Mouse (Mus musculus) common myeloid progenitor, adult 5-6 weeks (primary cell): Measurements from ENCODE around the gene Olfr1447. TPM values are rescaled to one million over a fixed set of nuclear protein-coding genes. Genes with fewer than 3 reads are reported as not detected.

ENCODE experiments used
- ATAC-seq: replicated peaks from 2 replicates; pipeline ENCODE4 v1.8.0; 2016; ENCODE audit warnings: low read depth, mild to moderate bottlenecking, moderate TSS enrichment, inconsistent platforms; ENCODE audit not compliant: poor library complexity, severe bottlenecking
- total RNA-seq: library from RNA; stranded (forward); fragments of 200-1000, 187-1606 nt; gene quantifications from 2 replicates; pipeline ENCODE4 v1.2.3, GENCODE M21; 2017

Gene Olfr1447
- total RNA-seq: not detected in 2 replicates

DNA sequence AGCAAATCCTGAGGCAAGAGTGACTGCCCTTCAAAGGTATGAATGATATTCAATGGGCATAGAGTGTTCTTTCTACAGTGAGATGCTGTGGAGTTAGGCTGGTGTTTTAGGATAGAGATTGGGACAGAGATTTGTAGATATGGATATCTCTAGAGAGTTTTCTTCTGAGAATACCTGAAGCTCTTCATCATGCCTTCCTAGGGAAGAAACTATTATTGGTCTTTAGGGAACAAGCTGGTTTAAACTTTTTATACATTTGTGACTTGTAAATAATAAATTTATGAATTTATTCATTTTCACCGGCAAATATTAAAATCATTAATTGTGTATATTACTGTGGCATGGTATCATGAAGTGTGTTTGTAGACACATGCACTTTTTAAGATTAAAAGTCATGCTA is at the start of gene Olfr1447:
Gene Olfr1447, minus strand, starts transcription at position 101 of the 400 bp plus-strand sequence.
- ATAC-seq: no peak

DNA sequence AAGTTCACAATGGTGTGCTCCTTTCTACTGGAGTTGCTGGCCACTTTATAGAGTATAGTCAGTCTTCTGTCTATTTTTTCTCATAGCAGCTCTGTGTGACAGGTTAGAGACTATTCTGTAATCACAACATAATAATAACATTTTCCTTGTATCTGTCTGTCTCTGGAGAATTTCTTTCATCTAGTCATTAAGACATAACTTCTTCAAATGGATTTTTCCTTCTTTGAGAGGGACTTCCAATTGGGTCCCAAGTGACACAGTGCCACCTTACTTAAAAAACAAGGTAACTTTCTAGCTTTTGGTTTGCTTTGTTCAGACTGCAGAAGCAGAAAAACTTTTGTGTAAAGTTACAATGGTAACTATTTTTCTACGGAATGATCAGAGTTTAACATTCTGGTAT is 46.4 kb upstream of the Olfr1447 start, which contains the start of gene Olfr1450:
Gene Olfr1450, plus strand, starts transcription at position 301 of the 400 bp plus-strand sequence.
- ATAC-seq: no peak

DNA sequence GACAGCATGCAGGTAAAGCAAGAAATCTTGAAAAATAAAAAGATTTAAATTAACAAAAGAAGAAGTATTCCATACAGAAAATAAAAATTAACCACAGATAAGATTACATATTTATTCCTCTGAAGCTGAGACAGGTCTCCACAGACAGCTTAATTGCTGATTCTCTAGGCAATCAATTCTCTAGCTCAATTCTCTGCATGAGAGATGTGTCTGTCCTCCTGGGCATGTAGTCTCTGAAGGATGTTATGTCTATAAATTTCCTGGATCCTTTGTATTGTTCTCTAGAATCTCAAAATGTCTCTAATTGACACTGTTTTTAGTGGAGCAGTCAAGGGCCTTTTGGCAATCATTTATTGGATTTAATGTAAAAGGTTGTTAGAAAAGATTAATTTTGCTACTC is 27.0 kb upstream of the Olfr1447 start, which contains the start of gene Olfr1449:
Gene Olfr1449, plus strand, starts transcription at position 301 of the 400 bp plus-strand sequence.
- ATAC-seq: no peak

DNA sequence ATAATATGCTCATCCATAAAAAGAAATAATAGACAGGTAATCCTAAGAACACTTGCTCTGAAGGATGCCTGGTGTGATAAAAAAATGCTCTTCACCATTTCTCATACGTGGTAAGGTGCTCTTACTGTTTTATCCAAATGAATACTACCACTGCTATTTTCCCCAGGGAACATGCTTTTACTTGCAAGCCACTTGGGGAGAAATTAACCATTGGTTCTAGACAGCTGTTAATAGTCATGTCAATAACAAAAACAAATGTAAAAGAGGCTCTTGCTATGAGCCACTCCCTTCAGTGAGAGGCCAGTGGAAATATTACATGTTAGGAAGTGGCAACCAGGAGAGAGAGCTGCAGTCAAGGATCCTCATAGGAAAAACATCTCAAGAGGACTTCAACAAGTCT is 20.8 kb upstream of the Olfr1447 start, which contains the start of gene Olfr1448:
Gene Olfr1448, minus strand, starts transcription at position 101 of the 400 bp plus-strand sequence.
- no peak for ATAC-seq

DNA sequence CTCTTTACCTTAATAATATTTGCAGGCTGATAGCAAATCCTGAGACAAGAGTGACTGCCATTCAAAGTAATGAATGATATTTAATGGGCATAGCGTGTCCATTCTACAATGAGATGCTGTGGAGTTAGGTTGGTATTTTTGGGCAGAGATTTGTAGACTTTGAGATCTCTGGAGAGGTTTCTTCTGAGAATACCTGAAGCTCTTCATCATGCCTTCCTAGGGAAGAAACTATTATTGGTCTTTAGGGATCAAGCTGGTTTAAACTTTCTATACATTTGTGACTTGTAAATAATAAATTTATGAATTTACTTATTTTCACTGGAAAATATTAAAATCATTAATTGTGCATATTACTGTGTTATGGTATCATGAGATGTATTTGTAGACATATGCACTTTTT is 10.1 kb downstream of the Olfr1447 start, which contains the start of gene Olfr1446:
Gene Olfr1446, minus strand, starts transcription at position 101 of the 400 bp plus-strand sequence.
- no peak for ATAC-seq

DNA sequence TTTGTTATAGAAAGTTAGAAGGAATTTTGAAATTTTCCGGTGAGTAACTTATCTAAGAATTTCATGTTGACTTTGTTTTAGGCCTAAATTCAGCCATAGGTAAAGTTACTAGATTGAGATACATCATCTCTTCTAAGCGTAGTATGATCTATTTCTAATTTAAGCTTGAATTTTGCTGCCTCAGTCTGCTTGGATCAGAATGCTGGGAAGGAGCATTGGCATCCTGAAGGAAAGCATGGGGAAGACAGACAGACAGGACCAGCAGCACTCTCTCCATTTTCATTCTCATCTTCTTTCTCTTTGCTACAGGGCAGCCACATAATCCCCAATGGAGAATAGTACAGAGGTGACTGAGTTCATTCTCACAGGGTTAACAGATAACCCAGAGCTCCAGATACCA is 20.0 kb downstream of the Olfr1447 start, which contains the start of gene Olfr1445:
Gene Olfr1445, plus strand, starts transcription at position 301 of the 400 bp plus-strand sequence.
- ATAC-seq: no peak

DNA sequence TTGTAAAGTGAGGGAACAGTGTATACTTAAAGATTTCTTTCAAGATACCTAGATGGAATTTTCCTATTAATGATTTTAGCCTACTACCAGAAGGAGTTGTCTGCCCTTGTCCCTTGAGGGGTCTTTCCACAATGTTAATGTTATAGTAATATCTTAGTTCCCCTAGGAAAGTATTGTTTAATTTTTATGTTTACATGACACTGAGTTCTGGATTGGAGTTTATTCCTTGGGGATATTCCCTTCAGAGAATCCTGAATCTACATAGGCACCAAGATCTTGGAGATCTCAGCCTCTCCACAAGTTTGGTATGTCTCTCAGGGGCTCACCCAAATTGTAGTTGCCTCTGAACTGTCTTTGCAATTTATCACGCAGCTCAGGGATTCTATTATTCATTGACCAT is 46.6 kb downstream of the Olfr1447 start, which contains the start of gene Olfr1444:
Gene Olfr1444, plus strand, starts transcription at position 301 of the 400 bp plus-strand sequence.
- ATAC-seq: no peak

Other genes starting within 250 kb of the Olfr1447 start
- gene Olfr1442, start 233.3 kb downstream of the Olfr1447 start, total RNA-seq: not detected in 2 replicates
- gene Olfr1443, start 225.6 kb downstream of the Olfr1447 start, total RNA-seq: not detected in 2 replicates
- gene Keg1, start 208.0 kb downstream of the Olfr1447 start, total RNA-seq: not detected in 2 replicates
- gene Cntf, start 138.1 kb downstream of the Olfr1447 start, total RNA-seq: 2.2 and 4.0 TPM in 2 replicates
- gene Zfp91, start 107.6 kb downstream of the Olfr1447 start, total RNA-seq: 124 and 125 TPM in 2 replicates
- 1.6 and 4.3 TPM in 2 replicates for gene Lpxn, start 107.5 kb downstream of the Olfr1447 start, total RNA-seq
- gene Gm5244, start 57.1 kb downstream of the Olfr1447 start, total RNA-seq: not detected in 2 replicates
- gene Olfr1444, start 46.5 kb downstream of the Olfr1447 start, total RNA-seq: not detected in 2 replicates
- gene Olfr1445, start 19.9 kb downstream of the Olfr1447 start, total RNA-seq: not detected in 2 replicates
- gene Olfr1446, start 10.2 kb downstream of the Olfr1447 start, total RNA-seq: not detected in 2 replicates
- not detected in 2 replicates for gene Olfr1448, start 20.7 kb upstream of the Olfr1447 start, total RNA-seq
- gene Olfr1449, start 27.1 kb upstream of the Olfr1447 start, total RNA-seq: not detected in 2 replicates
- gene Olfr1450, start 46.5 kb upstream of the Olfr1447 start, total RNA-seq: not detected in 2 replicates
- not detected in 2 replicates for gene Olfr1451, start 91.3 kb upstream of the Olfr1447 start, total RNA-seq
- not detected in 2 replicates for gene Olfr1453, start 124.6 kb upstream of the Olfr1447 start, total RNA-seq
- gene Olfr1454, start 156.9 kb upstream of the Olfr1447 start, total RNA-seq: not detected in 2 replicates
- not detected in 2 replicates for gene Olfr1457, start 194.1 kb upstream of the Olfr1447 start, total RNA-seq
- gene Olfr1458, start 203.0 kb upstream of the Olfr1447 start, total RNA-seq: not detected in 2 replicates
- not detected in 2 replicates for gene Olfr1459, start 245.8 kb upstream of the Olfr1447 start, total RNA-seq